ENCODE assay signal across 8 mouse cellular contexts in genomic region chr7:145300321-145301007, GRCm38 (mm10). TPM values are rescaled to one million over a fixed set of nuclear protein-coding genes. Genes with fewer than 3 reads are reported as not detected.
DNase-seq lines count a peak whose midpoint lies in the region; ATAC-seq and TF ChIP-seq lines count a peak whose summit lies in the region.

Mrgprf (plus strand) TSS chr7:145300828.

- no peak for TF ChIP-seq POLR2A in kidney, adult 2 months (IDR thresholded peaks at IDR 0.05; ENCODE audit: low read depth, low read length)
- no peak for TF ChIP-seq POLR2A in thymus, adult 2 months (IDR thresholded peaks at IDR 0.05; ENCODE audit: control insufficient read depth, extremely low read depth, insufficient read depth, low read length, poor library complexity)

- H3K36me3 ChIP-seq in kidney, adult 2 months (ENCODE audit: control insufficient read depth, insufficient read depth, low read length): no peaks in the 10 kb centered on the region
- no peaks in the 10 kb centered on the region for H3K36me3 ChIP-seq in kidney, embryonic 14.5 days (ENCODE audit: control insufficient read depth, insufficient read depth, low read length)
- no peaks in the 10 kb centered on the region for H3K36me3 ChIP-seq in thymus, adult 2 months (ENCODE audit: control insufficient read depth, insufficient read depth, low read length)

- H3K27ac ChIP-seq in kidney, adult 2 months (ENCODE audit: insufficient read depth, low read depth, low read length): peak within 1 kb of the TSS; percentile 51; the same call in 1 of the 2 replicates
- H3K27ac ChIP-seq in kidney, embryonic 14.5 days (ENCODE audit: low read depth, low read length): no peak within 1 kb of the TSS
- H3K27ac ChIP-seq in thymus, adult 2 months (ENCODE audit: control insufficient read depth, insufficient read depth, low read length): no peak within 1 kb of the TSS

- TF ChIP-seq CTCF in kidney, adult 2 months (conservative IDR thresholded peaks at IDR 0.05; ENCODE audit: insufficient read depth, insufficient read length, low read depth, low read length): 0 out of 2 replicates have a peak, but pooled peaks have one; percentile 2
- no peak for TF ChIP-seq CTCF in thymus, adult 2 months (IDR thresholded peaks at IDR 0.05; ENCODE audit: borderline replicate concordance, control insufficient read depth, extremely low read depth, insufficient read depth, low read length, poor library complexity)

- no peak within 1 kb of the TSS for H3K9ac ChIP-seq in kidney, embryonic 14.5 days (ENCODE audit: low read depth, low read length)

- ATAC-seq in kidney, embryonic 14.5 days (ENCODE audit: low FRiP score, low TSS enrichment): no peak
- no peak for ATAC-seq in erythroblast, adult 5-6 weeks (replicated peaks; ENCODE audit: low FRiP score, poor library complexity, severe bottlenecking)

- peak; percentile 28 for DNase-seq in kidney, adult 2 months
- DNase-seq in cerebellum, adult 11-12 months: peak; percentile 90
- peak; percentile 65 to 86 for DNase-seq in gastrocnemius, postnatal 4 days (ENCODE audit: low spot score in 2 of 2)
- peak; percentile 80 for DNase-seq in lung, postnatal 10 days
- no peak for DNase-seq in thymus, adult 2 months
- DNase-seq in adrenal gland, postnatal 4 days (ENCODE audit: low spot score in 2 of 2): no peak

- no peaks in the 10 kb centered on the region for H3K4me1 ChIP-seq in kidney, adult 2 months (ENCODE audit: control insufficient read depth, insufficient read depth, low read length)
- H3K4me1 ChIP-seq in kidney, embryonic 14.5 days (ENCODE audit: control insufficient read depth, insufficient read depth, low read length): peaks cover 10% of the 10 kb centered on the region
- H3K4me1 ChIP-seq in thymus, adult 2 months (replicated peaks; ENCODE audit: control insufficient read depth, insufficient read depth, low read length): no peaks in the 10 kb centered on the region

- peak within 1 kb of the TSS; percentile 2; the same call in 1 of the 2 replicates for H3K4me3 ChIP-seq in kidney, adult 2 months (ENCODE audit: insufficient read depth, low read depth, low read length)
- no peak within 1 kb of the TSS for H3K4me3 ChIP-seq in kidney, embryonic 14.5 days (ENCODE audit: low read length)
- no peak within 1 kb of the TSS for H3K4me3 ChIP-seq in thymus, adult 2 months (ENCODE audit: control insufficient read depth, insufficient read depth, low read length)

- no peaks in the 10 kb centered on the region for H3K27me3 ChIP-seq in kidney, adult 2 months (replicated peaks; ENCODE audit: control insufficient read depth, insufficient read depth, low read length)
- no peaks in the 10 kb centered on the region for H3K27me3 ChIP-seq in kidney, embryonic 14.5 days (ENCODE audit: control insufficient read depth, insufficient read depth, low read length)
- H3K27me3 ChIP-seq in thymus, adult 2 months (ENCODE audit: control insufficient read depth, insufficient read depth, low read length): no peaks in the 10 kb centered on the region

- no peaks in the 10 kb centered on the region for H3K9me3 ChIP-seq in kidney, embryonic 14.5 days (ENCODE audit: control insufficient read depth, low read length)

- H3K4me2 ChIP-seq in kidney, embryonic 14.5 days (replicated peaks; ENCODE audit: low read depth, low read length): no peak within 1 kb of the TSS

- WGBS in kidney, adult 2 months: 30% methylated on average over 12 of the region's 13 CpGs
- WGBS in kidney, embryonic 14.5 days: 32% methylated on average over 12 of the region's 13 CpGs
- WGBS in thymus, adult 2 months: 75% methylated on average over 12 of the region's 13 CpGs

RNA-seq across cellular contexts. Expression of gene Mrgprf, which starts in this region (rescaled TPM):
- polyA plus RNA-seq in kidney, adult 2 months (2012; rRNA removed): 6.5 and 8.9 TPM in 2 replicates
- polyA plus RNA-seq in kidney, embryonic 14.5 days (2014; fragmentation: Nextera tagmentation; extraction: Ambion mirVana): 1.7 and 2.2 TPM in 2 replicates
- 10 to 100 TPM; 13.1 to 15.8 TPM for total RNA-seq in gastrocnemius, postnatal 4 days (2021)
- polyA plus RNA-seq in thymus, adult 2 months (2012; rRNA removed): 6.5 and 10.3 TPM in 2 replicates
- total RNA-seq in erythroblast, adult 5-6 weeks (2015; ENCODE audit: low replicate concordance): not detected in 2 replicates
- not detected in 2 replicates for total RNA-seq in erythroblast, adult 5-6 weeks (2017; ENCODE audit: low replicate concordance)
- 1 to 10 TPM; 3.2 to 3.4 TPM for total RNA-seq in adrenal gland, postnatal 4 days (2021)

Comparison
In these comparisons a context has a peak if more than half of its experiments do, and no peak if none do; other contexts are left out.
1. RNA of gene Mrgprf (total RNA-seq): 13.1 to 15.8 TPM in gastrocnemius, postnatal 4 days and 3.2 to 3.4 TPM in adrenal gland, postnatal 4 days; not detected in erythroblast, adult 5-6 weeks; every median in the first group is over 4 times any median in the second.
2. DNase-seq: peak in kidney, adult 2 months (single experiment), cerebellum, adult 11-12 months (single experiment), gastrocnemius, postnatal 4 days (2 of 2) and lung, postnatal 10 days (single experiment); none in thymus, adult 2 months (single experiment) and adrenal gland, postnatal 4 days (0 of 2).